Mouse (Mus musculus): ENCODE results near the gene Lrrc57. TPM values are rescaled to one million over a fixed set of nuclear protein-coding genes. Genes with fewer than 3 reads are reported as not detected.

Lrrc57 gene
- polyA plus RNA-seq (2014; fragmentation: Illumina TruSeq; extraction: RNeasy Lipid Tissue Mini Kit (QIAGEN cat#74804); ENCODE audit: low read depth, low replicate concordance) = 39.3 TPM

GRCm38 (mm10) chr2:120608830-120609723, at the start of gene Lrrc57, which contains the start of gene Haus2:
Gene Lrrc57, minus strand, starts transcription at chr2:120609520.
Gene Haus2, plus strand, starts transcription at chr2:120609383.

DNA sequence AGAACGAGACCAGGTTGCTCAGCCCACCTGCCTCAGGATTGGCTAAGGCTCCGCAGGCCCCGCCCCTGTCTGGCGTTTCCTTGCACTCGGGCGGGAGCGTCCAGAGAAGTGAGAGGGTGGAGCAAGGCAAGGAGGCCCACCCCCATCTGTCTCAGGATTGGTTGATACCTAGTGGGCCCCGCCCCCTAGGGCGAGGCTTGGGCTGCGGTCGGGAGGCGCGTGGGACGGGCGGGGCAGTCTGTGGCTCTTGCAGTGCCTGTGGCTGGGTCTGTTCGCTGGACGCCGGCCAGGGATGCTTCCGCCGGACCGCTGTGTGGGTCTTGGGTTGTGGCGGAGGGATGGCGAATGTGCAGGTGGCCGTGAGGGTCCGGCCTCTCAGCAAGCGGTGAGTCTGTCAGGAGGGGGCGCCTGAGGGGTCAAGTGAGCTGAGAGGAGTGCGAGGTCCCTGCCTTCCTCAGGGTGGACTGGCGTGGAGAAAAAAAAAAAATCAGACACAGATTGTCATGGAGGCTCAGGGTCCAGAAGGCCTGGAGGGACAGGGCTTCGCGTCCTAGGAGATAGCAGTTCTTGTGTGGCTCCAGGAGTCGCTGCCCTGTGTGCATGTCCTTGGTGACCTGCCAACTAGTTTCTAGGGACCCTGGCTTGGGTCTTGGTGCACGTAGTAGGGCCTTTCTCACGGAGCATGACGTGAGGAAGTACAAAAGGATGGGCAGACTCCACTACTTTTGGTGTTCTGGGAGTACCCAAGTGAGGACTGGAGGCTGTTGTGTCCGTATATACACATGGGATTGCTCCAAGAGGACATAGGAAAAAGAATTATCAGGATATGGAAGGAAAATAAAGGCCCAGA, 19.8 kb upstream of the Lrrc57 start, which contains the start of gene Stard9:
Stard9 (plus strand) TSS at position 236 of the 850 bp plus-strand sequence.

DNA sequence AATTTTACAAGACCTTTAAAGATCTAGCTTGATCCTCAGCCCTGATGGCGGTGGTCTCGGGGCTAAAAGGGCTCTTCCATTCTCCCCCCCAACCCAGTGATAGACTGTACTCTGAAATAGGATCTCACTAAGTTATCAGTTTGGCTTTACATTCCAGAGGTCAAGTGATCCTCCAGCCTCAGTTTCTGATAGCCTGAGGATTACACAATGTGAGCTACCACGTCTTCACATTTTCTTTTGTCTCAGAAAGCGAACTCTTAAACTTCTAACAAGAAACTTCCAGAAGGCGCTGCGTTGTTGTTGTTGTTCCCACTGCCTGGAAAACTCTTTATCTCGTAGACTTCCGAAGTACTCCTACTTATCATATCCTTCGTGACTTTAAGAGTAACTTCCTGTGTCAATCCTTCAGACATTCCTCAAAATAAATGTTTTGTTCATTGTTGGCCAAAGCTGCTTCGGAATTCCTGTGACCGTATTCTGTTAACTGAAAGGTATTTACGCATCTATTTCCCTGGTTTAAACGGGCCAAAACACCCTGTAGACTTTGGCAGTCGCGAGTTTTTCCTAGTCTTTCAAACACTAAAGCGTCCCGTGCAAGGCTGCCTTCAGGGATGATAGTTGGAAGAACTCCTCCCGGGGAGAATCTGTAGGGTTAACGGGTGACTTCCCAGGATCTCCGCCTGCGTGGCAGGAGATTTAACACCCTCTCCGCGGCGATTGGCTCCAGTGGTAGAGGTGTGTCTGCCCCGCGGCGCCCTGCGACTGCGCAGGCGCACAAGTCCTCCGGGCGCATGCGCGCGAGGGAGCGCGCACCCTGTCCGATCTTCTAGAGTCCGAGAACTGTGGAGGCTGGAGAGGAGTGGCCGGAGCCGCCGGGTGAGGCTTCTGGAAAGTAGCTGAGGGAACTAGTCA, 42.2 kb downstream of the Lrrc57 start, which contains the start of gene Snap23:
Snap23 (plus strand) TSS at position 786 of the 912 bp plus-strand sequence.

DNA sequence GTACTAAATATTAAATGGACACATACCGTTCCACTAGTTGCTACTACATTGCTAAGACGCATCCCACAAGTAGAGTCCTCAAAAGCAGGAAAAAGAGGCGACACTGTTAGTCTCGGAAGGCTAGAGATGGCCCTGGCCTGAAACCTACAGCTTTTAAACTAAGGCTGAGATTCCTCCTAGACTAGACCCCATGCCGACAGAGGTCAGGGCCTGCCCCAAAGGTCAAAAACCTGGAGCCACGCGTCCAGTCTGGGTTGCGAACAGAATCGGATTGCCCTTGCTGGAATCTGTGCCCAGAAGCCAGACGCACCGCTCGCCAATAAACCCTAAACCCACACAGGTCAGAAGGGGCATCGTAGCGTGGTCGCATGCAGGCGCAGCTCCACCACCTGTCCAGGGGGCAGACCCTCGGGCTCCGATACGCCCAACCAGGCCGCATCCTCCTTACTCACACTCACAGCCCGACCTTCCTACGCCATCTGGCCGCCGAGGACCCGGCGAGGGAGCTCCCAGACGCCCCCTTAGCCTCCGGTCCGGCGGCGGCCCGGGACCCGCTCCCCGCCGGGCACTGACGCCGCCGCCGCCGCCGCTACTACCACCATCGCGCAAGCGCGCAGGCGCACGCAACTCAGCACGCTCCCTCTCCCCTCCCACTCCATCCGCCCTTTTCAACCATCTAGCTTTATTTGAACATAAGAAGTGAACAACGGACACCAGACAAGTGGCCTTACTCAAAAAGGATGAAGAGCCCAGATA, 45.9 kb downstream of the Lrrc57 start, which contains the start of gene Zfp106:
Zfp106 (minus strand) TSS at position 609 of the 756 bp plus-strand sequence.

Other genes starting within 250 kb of the Lrrc57 start
- gene Ganc, start 205.6 kb downstream of the Lrrc57 start, polyA plus RNA-seq (2014; fragmentation: Illumina TruSeq; extraction: RNeasy Lipid Tissue Mini Kit (QIAGEN cat#74804); ENCODE audit: low read depth, low replicate concordance) = 34.0 TPM
- gene Tmem87a, start 205.4 kb downstream of the Lrrc57 start, polyA plus RNA-seq (2014; fragmentation: Illumina TruSeq; extraction: RNeasy Lipid Tissue Mini Kit (QIAGEN cat#74804); ENCODE audit: low read depth, low replicate concordance) = 63.3 TPM
- gene Capn3, start 153.5 kb downstream of the Lrrc57 start, polyA plus RNA-seq (2014; fragmentation: Illumina TruSeq; extraction: RNeasy Lipid Tissue Mini Kit (QIAGEN cat#74804); ENCODE audit: low read depth, low replicate concordance) = not detected
- gene Zfp106, start 45.7 kb downstream of the Lrrc57 start, polyA plus RNA-seq (2014; fragmentation: Illumina TruSeq; extraction: RNeasy Lipid Tissue Mini Kit (QIAGEN cat#74804); ENCODE audit: low read depth, low replicate concordance) = 94.6 TPM
- gene Snap23, start 41.8 kb downstream of the Lrrc57 start, polyA plus RNA-seq (2014; fragmentation: Illumina TruSeq; extraction: RNeasy Lipid Tissue Mini Kit (QIAGEN cat#74804); ENCODE audit: low read depth, low replicate concordance) = 209 TPM
- gene Haus2, start 137 bp downstream of the Lrrc57 start, polyA plus RNA-seq (2014; fragmentation: Illumina TruSeq; extraction: RNeasy Lipid Tissue Mini Kit (QIAGEN cat#74804); ENCODE audit: low read depth, low replicate concordance) = 34.2 TPM
- 5.9 TPM for gene Stard9, start 19.6 kb upstream of the Lrrc57 start, polyA plus RNA-seq (2014; fragmentation: Illumina TruSeq; extraction: RNeasy Lipid Tissue Mini Kit (QIAGEN cat#74804); ENCODE audit: low read depth, low replicate concordance)
- gene Cdan1, start 240.6 kb upstream of the Lrrc57 start, polyA plus RNA-seq (2014; fragmentation: Illumina TruSeq; extraction: RNeasy Lipid Tissue Mini Kit (QIAGEN cat#74804); ENCODE audit: low read depth, low replicate concordance) = 2.4 TPM
- gene Ttbk2, start 241.1 kb upstream of the Lrrc57 start, polyA plus RNA-seq (2014; fragmentation: Illumina TruSeq; extraction: RNeasy Lipid Tissue Mini Kit (QIAGEN cat#74804); ENCODE audit: low read depth, low replicate concordance) = 12.8 TPM

Measured in kidney, adult 10 weeks (tissue).